18 mouse cellular contexts compared by ENCODE assay signal in the genomic region with DNA sequence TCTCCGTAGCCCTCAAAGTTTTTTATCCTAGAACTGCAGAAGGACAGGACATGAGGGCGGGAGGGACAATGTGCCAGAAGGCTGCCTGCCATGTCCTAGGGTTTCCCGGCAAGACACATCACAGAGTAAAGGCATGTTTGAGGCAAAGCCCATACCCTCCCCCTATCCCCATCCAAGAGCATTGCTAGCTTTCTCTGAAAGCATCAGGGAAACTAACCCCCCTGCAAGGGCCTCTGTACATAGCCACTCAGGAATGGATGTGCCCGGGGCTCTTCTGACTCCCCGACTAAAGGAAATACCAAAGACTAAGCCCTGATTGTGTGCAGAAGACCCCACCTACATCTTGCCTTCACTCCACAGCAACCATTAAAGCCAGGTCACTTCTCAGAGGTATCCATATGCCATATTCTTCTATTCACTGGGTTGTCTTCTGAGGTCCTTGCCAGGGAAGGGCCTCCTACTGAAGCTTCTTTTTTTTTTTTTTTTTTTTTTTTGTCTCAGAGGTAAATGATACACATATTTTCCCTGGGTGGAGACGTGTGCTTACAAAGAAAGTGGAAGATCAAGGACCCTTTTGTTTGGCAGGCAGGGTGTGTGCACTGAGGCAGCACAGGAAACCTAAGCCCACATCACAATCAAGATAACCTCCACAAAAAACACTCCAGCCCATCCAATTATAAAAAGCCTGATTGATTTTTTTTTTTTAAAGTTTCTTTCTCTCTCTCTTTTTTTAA.
DNase-seq lines count a peak whose midpoint lies in the region; ATAC-seq lines count a peak whose summit lies in the region.
"Had no signal": no experiment of that assay in that cellular context is flagged by ENCODE, and none has a peak within 500 bp of the region (broad histone marks: within the 10 kb centered on the region; RNA-seq: fewer than 3 reads in every experiment).

No protein-coding gene starts in this region.

- WGBS in kidney, embryonic 15.5 days: 64% methylated on average over 6 of the region's 6 CpGs
- WGBS in embryonic facial prominence, embryonic 10.5 days: 30% methylated on average over 6 of the region's 6 CpGs

- H3K9me3 ChIP-seq in kidney, embryonic 15.5 days (replicated peaks): no peaks in the 10 kb centered on the region
- no peaks in the 10 kb centered on the region for H3K9me3 ChIP-seq in embryonic facial prominence, embryonic 10.5 days
- H3K9me3 ChIP-seq: embryonic facial prominence, embryonic 15.5 days; forebrain, embryonic 15.5 days; heart, embryonic 12.5 days; midbrain, embryonic 12.5 days; neural tube, embryonic 15.5 days had no signal

- H3K4me2 ChIP-seq in kidney, embryonic 15.5 days: no peak overlapping the region
- H3K4me2 ChIP-seq: embryonic facial prominence, embryonic 15.5 days; forebrain, embryonic 15.5 days; heart, embryonic 12.5 days; midbrain, embryonic 12.5 days; neural tube, embryonic 15.5 days had no signal

- H3K27me3 ChIP-seq in kidney, embryonic 15.5 days: no peaks in the 10 kb centered on the region
- H3K27me3 ChIP-seq in embryonic facial prominence, embryonic 10.5 days (replicated peaks; ENCODE audit: low read depth, poor library complexity, severe bottlenecking): no peaks in the 10 kb centered on the region
- H3K27me3 ChIP-seq: embryonic facial prominence, embryonic 15.5 days; forebrain, embryonic 15.5 days; heart, embryonic 12.5 days; midbrain, embryonic 12.5 days; neural tube, embryonic 15.5 days had no signal

- H3K4me3 ChIP-seq in kidney, embryonic 15.5 days (replicated peaks): no peak overlapping the region
- no peak overlapping the region for H3K4me3 ChIP-seq in embryonic facial prominence, embryonic 10.5 days
- H3K4me3 ChIP-seq: embryonic facial prominence, embryonic 15.5 days; forebrain, embryonic 15.5 days; heart, embryonic 12.5 days; midbrain, embryonic 12.5 days; neural tube, embryonic 15.5 days had no signal

- H3K36me3 ChIP-seq in kidney, embryonic 15.5 days: no peaks in the 10 kb centered on the region
- H3K36me3 ChIP-seq in embryonic facial prominence, embryonic 10.5 days (replicated peaks): no peaks in the 10 kb centered on the region
- H3K36me3 ChIP-seq: embryonic facial prominence, embryonic 15.5 days; forebrain, embryonic 15.5 days; heart, embryonic 12.5 days; midbrain, embryonic 12.5 days; neural tube, embryonic 15.5 days had no signal

- peak; percentile 23 for DNase-seq in cerebellum, adult 9-11 months
- DNase-seq in cerebellum, postnatal 4 days (ENCODE audit: low spot score in 2 of 2): no peak
- no peak for DNase-seq in kidney, adult 8-10 months
- DNase-seq in 3T3-L1 (ENCODE audit: low read depth, low spot score): peak; percentile 13
- DNase-seq in embryonic facial prominence, embryonic 10.5 days (ENCODE audit: low spot score): no peak
- no peak for DNase-seq in retina, postnatal 1 day
- DNase-seq in embryo, embryonic 10 days (ENCODE audit: low spot score): no peak
- DNase-seq: gastrocnemius, postnatal 14 days; kidney, postnatal 10 days; layer of hippocampus, postnatal 36 days; lung, adult 2 months; thymus, postnatal 14 days had no signal

- 0 out of 2 replicates have a peak overlapping the region, but pooled peaks have one; percentile 18 for H3K27ac ChIP-seq in kidney, embryonic 15.5 days
- 0 out of 2 replicates have a peak overlapping the region, but pooled peaks have one; percentile 19 for H3K27ac ChIP-seq in embryonic facial prominence, embryonic 10.5 days (replicated peaks)
- H3K27ac ChIP-seq: embryonic facial prominence, embryonic 15.5 days; forebrain, embryonic 15.5 days; midbrain, embryonic 12.5 days; neural tube, embryonic 15.5 days had no signal

- no peak overlapping the region for H3K9ac ChIP-seq in kidney, embryonic 15.5 days
- H3K9ac ChIP-seq: embryonic facial prominence, embryonic 15.5 days; forebrain, embryonic 15.5 days; heart, embryonic 12.5 days; midbrain, embryonic 12.5 days; neural tube, embryonic 15.5 days had no signal

- ATAC-seq in kidney, embryonic 15.5 days (replicated peaks; ENCODE audit: low FRiP score): 0 out of 2 replicates have a peak, but pooled peaks have one; percentile 22
- ATAC-seq: forebrain, embryonic 15.5 days had no signal

- H3K4me1 ChIP-seq in kidney, embryonic 15.5 days: no peaks in the 10 kb centered on the region
- peaks cover 7% of the 10 kb centered on the region for H3K4me1 ChIP-seq in embryonic facial prominence, embryonic 10.5 days
- H3K4me1 ChIP-seq: embryonic facial prominence, embryonic 15.5 days; forebrain, embryonic 15.5 days; heart, embryonic 12.5 days had no signal

Comparison
In these comparisons a context has a peak if more than half of its experiments do, and no peak if none do; other contexts are left out.
1. DNase-seq: peak in cerebellum, adult 9-11 months (single experiment) and 3T3-L1 (single experiment); none in cerebellum, postnatal 4 days (0 of 2), kidney, adult 8-10 months (0 of 2), embryonic facial prominence, embryonic 10.5 days (single experiment), retina, postnatal 1 day (single experiment) and embryo, embryonic 10 days (single experiment).